Mouse (Mus musculus) layer of hippocampus, postnatal 10 days (tissue): Measurements from ENCODE around the gene Capza2. TPM values are rescaled to one million over a fixed set of nuclear protein-coding genes. Genes with fewer than 3 reads are reported as not detected.
"Not testable (repeated sequence)": the region's sequence is repeated elsewhere in the genome, so short reads cannot be mapped to it uniquely, and the experiment has no call there.

Source experiments
- DNase-seq, 2 experiments: peaks; one replicate each; pipeline ENCODE4 v3.0.0; 2021; ENCODE audit warnings: low spot score in 2 of 2
- total RNA-seq, 2 experiments: library from RNA; stranded (reverse); gene quantifications; 2 replicates each; pipeline ENCODE4 v1.2.3; 2021

The Capza2 gene
- total RNA-seq, 2 experiments from 2014 or later = 255 to 273 TPM

DNA sequence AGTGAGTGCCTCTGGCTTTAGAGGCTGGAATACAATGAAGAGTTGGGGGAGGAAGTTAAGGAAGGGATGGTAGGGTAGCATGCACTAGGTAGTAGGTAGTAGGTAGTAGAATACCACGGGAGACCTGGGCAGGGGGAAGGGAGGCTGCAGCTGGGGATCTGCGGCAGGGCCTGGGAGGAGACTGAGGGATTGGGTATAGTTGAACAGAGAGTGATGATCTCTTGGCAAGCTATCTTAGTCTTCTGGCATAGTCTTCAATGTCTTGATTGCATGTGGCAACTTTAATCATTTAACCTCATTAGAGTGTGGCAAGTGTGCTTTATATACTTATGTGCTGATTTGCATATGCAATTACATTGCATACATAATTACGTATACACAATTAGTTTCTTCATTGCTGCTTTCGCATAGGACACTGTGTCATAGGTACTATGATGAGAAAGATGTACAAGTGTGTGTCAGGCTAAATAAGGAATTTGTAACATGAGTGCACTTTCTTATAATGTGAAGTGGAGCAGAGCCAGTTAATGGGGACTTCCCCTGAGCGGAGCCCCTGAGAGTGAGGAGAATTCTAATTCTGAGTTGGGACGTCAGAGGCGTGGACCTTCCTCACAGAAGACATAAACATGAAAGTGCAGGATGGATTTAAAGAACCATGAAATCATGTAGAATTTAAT lies 65.0 kb downstream of the Capza2 start:
- DNase-seq = no peak

GRCm38 (mm10) chr6:17704038-17704437 lies 68.0 kb downstream of the Capza2 start:
- DNase-seq = not testable (repeated sequence)

DNA sequence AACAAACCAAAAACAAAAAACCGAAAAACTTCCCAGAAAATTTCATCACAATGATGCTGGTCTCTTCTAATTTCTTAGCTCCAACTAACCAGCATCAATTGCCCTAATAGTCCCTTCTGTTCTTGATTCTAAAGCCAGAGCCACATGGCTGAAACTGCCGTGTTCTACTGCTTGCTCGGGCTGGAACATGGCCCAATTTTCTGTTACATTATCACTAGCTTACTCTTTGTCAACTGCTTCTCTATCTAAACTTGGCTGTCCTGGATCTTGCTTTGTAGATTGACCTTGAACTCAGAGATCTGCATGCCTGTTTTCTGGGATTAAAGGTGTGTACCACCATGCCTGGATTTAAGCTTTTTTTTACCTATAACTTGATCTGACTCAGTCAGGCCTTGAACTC lies 69.9 kb downstream of the Capza2 start:
- DNase-seq = no peak

Other genes starting within 250 kb of the Capza2 start
- gene Met, start 172.4 kb upstream of the Capza2 start, total RNA-seq = 10 to 100 TPM; 15.4 to 16.8 TPM
- gene St7, start 56.7 kb downstream of the Capza2 start, total RNA-seq = 10 to 100 TPM; 42.6 to 44.5 TPM